Mouse (Mus musculus) adrenal gland, adult 2 months (tissue): ENCODE results near the gene Zfp628. TPM values are rescaled to one million over a fixed set of nuclear protein-coding genes. Genes with fewer than 3 reads are reported as not detected.
A peak's percentile ranks its signal among the peaks of the same experiment; 100 is the strongest.
"Not testable (repeated sequence)": the region's sequence is repeated elsewhere in the genome, so short reads cannot be mapped to it uniquely, and the experiment has no call there.

Source experiments
- DNase-seq: peaks from one replicate; pipeline ENCODE4 v3.0.0; 2021
- long read RNA-seq: library from polyadenylated mRNA; stranded (forward); transcript quantifications from one replicate; pipeline ENCODE4 v2.0.0, GENCODE M21; 2021
- polyA plus RNA-seq: library from polyadenylated mRNA; depleted of rRNA; stranded (reverse); fragments of >200 nt; gene quantifications from 2 replicates; pipeline ENCODE4 v1.2.3, GENCODE M21; 2012; rRNA removed
- total RNA-seq, 2 experiments: library from RNA; stranded (reverse); gene quantifications; 2 replicates each; pipeline ENCODE4 v1.2.3; 2021

The Zfp628 gene
- total RNA-seq (10 to 100 TPM; 15.1 to 19.2 TPM), polyA plus RNA-seq (35.6 and 41.3 TPM in 2 replicates)
- long read RNA-seq, partial matches to known transcripts, result 0 of 4 reads
- long read RNA-seq, other reads (novel, unspliced or antisense), result 4 of 4 reads

DNA sequence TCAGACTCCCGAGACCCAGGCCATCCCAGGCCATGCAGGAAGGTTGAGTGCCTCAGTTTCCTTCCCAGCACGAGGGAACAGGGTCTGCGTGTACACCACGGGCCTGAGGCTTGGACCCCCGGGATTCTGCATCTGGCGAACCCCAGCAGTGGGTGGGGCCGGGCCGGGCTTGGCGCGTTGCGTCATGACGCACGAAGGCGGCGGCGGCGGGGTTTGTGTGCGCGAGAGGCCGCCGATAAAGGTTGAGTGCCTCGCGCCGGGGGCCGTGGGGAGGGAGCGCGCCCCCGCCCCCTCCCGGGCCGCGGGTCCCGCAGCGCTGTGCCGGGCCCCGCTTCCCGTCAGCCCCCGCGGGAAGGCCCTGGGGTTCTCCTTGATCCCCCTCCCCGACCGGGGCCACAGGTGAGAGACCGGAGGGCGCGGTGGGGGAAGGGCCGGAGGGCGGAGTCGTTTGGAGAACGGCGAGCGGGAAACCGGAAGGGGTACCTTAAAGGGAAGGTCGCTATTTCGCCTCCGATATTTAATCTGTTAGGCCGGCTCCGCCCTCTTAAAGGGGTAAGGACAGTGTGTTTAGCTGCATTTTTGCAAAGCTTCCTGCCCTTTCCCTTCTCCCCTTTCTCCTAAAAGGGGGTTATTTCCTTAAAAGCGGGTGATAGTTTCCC is at the start of gene Zfp628:
TSS of gene Zfp628 (plus strand) at position 211 of the 659 bp plus-strand sequence.
- peak; percentile 96 for DNase-seq

DNA sequence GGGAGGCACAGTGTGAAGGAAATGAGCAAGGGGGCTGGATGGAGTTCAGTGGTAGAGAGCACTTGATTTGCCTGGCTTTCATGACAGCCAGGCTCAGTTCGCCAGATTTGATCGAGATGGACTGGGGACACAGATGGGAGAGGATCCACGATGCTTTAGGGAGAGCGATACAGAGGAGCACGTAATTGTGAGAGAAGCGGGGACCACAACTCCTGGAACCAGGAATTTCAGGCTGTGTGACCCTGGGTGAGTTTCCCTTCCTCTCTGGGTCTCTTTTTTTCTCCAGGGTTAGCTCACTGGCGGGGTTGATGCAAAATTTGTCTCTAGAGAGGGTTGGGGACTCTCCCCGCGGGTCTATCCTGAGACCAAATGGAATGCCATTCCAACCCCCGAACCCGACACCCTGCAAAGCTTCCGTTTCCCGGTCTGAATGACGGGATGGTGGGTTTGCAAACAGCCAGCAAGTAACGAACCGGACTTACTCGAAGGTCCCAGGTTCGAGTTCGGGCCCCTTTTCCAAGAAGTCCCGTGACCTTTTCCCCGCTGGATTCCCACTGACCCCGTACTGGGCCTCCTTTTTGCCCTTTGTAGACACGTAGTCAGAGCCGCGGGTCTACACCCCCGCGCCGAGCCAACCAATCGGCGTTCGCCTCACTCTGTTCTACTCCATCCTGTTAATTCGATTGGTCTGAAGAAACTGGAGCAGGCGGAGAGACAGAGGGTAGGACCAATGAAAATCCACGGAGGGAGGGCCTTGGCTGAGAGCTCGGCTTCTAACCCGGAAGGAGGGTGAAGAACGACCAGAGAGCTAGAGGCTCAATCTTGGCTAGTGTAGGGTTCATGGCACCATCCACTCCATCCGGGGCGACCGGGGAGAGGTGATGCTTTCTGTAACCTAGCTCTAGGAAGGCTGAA is 49.2 kb upstream of the Zfp628 start:
- DNase-seq, result peak; percentile 99

DNA sequence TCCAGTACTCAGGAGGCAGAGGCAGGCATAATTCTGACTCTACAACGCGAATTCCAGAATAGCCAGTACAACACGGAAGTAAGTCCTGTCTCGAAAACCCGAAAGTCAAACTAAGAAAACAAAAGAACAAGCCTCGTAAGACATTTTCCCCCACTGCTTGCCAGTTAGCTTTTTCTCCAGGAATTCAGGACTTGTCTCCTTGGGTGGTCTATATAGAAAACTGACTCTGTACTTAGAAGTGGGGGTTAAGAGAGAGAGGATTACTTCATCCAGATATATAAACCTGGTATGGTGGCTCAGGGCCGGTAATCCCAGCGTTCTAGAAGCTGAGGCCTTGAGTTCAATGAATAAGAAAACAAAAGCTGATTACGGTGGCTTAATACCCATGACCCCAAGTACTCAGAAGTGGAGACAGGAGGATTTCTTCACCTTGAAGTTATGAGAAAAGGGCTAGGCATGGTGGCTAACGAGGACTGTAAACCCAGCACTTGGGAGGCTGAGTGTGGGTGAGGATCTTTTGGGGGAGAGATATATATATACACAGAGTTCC is 48.3 kb upstream of the Zfp628 start:
- DNase-seq, result no peak

DNA sequence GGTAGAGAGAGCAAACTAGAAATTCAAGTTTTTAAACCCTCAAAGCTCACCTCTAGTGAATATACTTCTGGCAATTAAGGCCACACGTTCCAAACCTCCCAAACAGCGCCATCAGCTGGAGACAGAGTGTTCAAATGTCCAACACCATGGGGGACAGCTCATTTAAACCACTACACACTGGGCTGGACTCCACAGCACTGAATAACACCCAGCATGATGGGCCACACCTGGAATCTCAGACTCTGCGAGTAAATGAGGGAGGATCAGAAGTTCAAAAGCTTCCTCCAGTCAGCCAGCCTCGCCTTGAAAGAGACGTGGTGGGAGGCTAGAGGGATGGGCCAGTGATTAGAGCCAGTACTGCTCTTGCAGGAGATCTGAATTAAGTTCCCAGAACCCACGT is 44.9 kb upstream of the Zfp628 start, which contains the start of gene Isoc2b:
TSS of gene Isoc2b (minus strand) at position 126 of the 400 bp plus-strand sequence.
- DNase-seq, result no peak

DNA sequence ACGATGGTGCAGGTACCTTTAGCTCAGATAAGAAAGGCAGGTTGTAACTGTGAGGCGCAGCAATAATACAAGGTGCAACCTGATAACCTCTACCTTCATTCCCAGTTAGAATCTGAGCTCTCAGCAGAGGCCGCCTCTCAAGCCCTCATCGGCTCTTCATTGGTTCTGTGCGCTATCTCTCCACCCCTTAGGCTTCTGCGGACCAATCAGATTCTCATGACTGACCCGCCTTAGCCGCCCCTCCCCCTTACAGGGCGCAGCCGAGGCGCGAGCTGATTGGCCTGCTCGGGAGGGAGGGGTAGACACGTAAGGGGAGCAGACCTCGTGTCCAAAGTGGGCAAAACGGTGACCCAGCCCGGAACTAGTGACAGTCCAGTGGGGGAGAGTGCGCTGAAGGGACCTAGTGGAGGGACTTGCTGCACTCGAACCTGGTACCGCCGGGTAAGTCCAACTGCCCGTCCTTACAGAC is 38.2 kb upstream of the Zfp628 start, which contains the start of gene Isoc2a:
TSS of gene Isoc2a (plus strand) at position 401 of the 469 bp plus-strand sequence.
- peak; percentile 95 for DNase-seq

DNA sequence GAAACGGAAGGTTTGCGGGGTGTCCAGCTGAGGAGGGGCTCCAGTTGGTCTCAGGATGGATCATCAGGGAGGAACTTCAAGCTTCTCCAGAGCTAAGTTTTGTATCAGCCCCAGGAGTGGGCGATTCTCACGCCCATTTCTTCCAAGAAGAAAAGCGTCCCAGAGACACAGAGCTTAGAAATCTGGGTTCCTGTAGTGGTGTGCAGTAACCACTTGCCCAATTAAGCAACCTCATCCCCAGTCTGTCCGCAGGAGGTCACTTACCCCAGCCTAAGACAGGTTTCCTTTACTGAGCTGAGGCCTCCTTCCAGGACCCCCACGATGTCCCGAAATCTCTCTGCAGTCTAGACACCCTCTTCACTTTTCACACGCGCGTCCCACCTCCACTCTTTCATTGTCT is 37.8 kb upstream of the Zfp628 start:
- no peak for DNase-seq

DNA sequence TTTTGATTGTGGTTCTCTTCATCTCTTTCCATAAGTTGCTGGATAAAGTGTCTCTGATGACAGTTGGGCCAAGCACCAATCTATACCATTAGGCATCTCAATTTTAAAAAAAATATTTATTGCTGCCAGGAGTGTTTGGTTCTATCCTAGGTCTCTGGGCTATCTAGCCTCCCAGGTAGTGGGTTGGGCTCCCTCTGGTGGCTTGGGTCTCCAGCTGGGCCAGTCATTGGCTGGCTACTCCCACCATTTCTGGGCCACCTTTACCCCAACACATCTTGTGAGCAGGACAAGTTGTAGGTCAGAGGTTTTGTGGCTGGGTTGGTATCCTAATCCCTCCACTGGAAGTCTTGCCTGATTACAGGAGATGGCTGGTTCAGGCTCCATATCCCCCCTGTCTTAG is 36.8 kb upstream of the Zfp628 start:
- DNase-seq, result peak; percentile 26

DNA sequence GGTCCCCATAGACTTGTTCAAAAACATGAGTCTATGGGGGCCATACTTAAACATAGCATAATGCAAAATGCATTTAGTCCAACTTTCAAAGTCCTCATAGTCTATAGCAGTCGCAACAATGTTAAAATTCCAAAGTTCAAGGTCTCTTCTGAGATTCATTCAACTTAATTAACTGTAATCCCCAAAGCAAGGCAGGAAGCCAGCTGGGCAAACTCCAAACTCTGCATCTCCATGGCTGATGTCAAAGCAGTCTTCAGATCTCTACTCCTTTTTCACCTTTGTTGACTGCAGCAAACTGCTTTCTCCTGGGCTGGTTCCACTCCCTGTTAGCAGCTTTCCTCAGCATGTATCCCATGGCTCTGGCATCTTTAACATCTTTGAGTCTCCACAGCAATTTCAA is 36.0 kb upstream of the Zfp628 start:
- not testable (repeated sequence) for DNase-seq

DNA sequence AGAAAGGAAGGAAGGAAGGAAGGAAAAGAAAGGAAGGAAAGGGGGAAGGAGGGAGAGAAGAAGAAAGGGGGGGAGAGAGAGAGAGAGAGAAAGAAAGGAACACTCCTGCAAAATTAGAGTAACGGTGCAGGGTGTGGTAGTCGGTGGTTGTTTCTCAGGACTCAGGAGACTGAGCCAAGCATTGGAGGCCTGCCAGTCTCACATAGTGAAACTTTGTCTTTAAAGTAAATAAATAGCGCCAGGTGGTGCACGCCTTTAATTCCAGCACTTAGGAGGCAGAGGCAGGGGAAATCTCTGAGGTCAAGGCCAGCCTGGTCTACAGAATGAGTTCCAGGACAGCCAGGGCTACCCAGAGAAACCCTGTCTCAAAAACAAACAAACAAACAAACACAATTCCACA is 28.3 kb upstream of the Zfp628 start:
- DNase-seq, result no peak

DNA sequence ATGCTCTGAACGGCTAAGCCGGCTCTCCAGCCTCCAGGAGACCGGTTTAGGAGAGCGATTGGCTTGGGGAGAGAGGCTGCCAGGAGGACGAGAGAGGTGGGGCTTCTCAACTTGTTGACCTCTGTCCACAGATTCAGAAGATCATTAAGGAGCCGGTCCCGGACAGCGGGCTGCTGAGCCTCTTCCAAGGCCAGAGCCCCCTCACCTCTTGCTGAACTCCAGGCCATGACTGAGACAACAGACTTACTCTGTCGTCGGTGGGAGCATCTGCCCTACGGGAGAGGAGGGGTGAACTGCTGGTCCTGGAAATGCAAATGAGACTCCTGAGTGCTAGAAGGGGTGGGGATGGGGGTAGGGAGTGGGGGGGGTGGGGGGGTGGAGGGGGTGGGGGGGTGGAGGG is 19.8 kb upstream of the Zfp628 start:
- DNase-seq, result no peak

DNA sequence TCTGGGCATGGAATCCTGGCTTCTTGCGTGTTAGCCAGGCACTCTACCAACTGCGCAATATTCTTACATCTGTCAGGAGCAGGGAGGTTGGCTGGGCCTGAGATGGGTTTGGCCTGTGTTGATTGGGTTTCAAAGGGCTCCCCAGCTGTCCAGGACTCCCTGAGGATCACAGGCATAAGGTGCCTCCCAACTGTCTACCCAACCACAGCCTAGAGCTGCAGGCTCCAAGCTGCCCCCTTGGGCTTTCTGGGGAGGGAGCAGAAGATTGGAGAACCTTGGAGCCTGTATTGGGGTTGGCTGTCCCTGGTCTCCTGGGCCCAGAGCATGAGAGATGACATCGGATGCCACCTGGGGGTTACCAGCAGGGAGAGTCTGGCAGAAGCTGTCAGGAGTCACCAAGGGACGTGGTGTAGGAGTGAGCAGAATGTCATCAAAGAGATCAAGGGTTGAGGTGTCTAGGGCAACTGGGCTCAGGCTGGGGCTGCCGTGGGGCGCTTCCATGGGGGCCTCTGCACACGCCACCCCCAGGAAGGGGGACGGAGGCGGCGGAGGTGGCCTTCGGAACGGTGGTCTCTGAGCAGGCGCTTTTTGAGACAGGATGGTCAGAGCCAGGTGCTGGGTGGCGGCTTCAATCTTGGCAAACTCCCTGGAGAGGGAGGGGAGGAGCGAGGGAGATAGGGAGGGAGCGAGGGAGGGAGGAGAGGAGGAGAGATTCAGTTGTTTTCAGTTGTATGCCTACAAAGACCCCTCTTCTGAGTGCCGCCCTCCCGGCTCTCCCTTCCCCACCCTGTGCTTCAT is 16.0 kb upstream of the Zfp628 start:
- DNase-seq, result no peak

DNA sequence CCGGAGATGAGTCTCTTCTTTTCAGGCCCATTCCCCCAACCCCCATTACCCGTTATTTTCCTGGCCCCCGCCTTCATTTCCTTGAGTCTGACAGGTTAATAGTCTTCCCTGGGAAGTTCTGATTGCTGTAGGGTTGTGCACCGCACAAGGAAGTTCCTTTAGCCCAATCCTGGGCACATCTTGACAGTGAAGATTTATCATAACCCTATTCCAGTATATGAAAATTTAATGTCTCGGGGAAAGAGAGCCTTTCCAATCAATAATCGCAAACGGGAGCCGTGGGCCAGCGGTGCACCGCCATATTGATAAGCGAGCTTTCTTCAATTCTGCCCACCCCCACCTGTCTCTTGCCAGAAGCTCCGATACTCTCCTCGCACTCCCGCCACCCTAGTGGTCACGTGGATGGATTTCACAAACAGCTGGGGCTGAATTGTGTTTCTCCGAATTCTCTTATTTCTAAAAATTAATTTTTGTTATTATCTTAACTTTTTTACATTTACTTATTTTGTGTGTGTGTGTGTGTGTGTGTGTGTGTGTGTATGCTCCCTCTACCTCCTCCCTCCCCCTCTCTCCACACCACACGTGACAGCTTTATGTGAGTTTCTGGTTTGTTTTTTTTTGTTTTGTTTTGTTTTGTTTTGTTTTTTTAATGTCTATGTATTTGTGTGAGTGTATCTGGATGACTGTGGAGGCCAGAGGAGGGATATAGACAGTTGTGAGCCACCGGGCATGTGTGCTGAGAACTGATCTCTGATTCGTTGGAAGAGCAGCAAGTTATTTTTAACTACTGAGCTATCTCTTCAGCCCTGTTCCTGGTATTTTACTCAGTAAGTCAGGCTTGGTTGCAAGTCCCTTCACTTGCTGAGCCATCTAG is 15.1 kb upstream of the Zfp628 start:
- DNase-seq, result peak; percentile 53

DNA sequence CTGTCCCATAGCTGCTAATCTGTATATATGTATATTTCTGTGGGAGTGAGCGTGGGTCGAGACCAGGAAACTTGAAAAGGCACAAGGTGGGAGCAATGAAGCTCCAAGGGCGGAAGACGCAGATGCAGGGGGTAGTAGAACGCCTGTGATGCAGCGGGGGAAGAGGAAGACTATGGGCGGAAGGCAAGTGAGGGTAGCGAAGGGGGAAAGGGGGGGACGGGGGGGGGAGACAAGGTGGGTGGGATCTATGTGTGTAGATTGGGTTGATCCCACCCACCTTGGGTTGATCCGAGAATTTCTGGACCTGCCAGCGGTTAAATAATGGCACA is 14.5 kb upstream of the Zfp628 start:
- DNase-seq, result no peak

DNA sequence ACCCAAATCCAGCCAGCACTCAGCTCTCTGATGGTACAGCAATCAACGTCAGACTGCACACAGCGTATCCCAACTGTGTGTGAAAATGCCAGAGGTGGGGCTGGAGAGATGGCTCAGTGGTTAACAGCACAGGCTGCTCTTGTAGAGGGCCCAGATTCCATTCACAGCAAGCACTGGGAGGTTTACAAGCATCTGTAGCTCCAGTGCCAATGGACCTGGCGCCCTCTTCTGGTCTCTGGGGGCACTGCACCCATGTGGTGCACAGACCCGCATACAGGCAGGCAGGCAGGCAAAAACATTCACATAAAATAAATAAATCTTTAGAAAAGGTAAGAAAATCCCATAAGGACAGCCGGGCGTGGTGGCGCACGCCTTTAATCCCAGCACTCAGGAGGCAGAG is 13.8 kb upstream of the Zfp628 start:
- no peak for DNase-seq

DNA sequence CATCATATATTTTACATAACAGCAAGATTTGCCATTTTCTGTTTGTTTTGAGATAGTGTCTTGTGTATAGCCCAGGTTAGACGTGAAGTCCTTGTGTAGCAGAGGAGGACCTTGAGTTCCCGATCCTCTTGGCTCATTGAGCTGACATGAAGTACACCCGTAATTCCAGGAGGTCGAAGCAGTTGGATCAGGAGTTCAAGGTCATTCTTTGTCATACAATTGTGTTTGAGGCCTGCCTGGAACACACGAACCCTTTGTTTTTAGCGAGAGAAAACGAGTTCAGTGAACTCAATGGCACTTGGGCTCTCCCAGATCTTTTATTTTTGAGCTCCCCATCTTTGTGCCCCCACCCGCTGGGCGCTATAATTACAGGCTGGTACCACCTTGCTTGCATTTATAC is 12.6 kb upstream of the Zfp628 start:
- DNase-seq, result no peak

DNA sequence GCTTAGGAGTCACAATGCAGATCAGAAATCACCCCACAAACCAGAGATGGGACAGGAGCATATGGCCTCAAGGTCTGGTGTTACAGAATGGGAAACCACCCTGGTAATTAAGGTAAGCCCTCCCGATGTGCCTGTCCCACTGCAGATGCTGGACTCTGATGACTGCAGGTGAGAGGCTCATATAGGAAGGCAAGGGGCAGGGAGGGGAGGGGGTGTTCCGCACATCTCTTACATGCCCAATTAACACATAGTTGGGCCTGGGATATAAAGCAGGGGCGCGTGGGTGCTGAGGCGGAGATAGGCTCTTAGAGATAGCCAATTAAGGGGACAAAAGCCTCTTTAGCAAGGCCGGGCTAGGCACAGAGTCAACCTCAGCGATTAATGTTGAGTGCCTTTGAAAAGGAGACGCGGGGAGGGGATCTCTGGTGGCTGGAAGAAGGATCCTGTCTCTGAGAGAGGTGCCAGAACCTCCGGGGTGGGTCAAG is 8.5 kb upstream of the Zfp628 start, which contains the start of gene Gm36210:
TSS of gene Gm36210 (minus strand) at position 51 of the 485 bp plus-strand sequence.
- no peak for DNase-seq

DNA sequence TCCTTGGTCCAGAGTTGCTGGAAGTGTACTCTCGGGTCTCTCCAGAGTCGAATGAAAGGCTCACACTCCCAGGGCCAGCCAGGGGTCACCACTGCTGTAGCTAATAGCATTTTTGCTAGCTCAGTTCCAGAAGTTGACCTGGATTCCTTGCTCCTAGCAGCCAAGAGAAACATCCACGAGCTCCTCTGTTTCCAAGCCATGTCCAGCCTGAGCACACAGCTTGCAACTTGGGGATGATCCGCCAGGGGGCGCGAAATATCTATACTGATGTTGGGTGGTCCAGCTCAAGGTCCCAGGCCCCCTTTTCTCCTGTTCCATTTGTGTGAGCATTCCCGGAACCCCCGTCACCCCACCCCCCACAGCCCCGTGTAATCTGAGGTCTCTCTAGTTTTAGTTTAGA is 3.5 kb upstream of the Zfp628 start:
- no peak for DNase-seq

DNA sequence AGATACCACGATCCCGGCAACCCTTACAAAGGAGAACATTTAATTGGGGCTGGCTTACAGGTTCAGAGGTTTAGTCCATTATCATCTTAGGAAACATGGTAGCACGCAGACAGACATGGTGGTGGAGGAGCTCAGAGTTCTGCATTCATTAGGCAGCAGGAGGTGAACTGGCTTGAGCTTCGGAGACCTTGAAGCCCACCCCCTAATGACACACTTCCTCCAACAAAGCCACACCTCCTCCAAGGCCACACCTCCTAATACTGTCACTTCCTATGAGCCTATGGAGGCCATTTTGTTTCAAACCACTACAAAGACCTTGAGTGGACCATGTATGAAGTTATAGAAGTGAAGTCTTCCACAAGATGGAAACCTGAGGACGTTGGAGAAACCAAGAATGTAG is 2.8 kb upstream of the Zfp628 start:
- no peak for DNase-seq

DNA sequence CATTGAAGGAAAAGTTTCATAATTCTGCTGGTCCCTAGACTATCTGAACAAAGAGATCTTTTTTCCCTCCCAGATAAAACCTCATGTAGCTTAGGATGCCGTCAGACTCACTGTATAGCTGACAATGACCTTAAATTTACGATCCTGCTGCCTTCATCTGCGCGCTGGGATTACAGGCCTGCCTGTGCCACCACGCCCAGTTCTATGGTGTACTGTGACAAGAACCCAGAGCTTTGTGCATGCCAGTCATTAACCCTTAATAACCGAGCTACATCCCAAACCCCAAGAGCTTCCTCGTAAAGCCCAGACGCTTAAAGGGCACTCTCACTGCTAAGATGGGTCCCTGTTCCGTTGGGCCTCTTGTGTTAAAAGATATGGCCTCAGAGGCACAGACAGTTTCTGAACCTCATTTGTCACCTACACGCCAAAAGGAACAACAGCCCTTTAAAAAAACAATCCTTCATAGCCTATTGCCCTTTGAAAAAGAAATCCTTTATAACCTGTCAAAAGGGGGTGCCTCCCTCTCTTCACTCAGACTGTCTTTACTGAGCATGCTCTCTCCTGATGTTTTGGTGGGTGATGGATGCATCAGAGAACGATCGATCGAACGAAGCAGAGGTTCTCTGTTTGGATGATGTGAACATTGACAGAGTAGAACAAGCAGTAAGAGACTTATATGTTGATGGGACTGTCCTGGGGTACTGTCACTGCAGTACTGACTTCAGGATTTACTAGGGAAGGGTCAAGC is 826 bp downstream of the Zfp628 start:
- no peak for DNase-seq

DNA sequence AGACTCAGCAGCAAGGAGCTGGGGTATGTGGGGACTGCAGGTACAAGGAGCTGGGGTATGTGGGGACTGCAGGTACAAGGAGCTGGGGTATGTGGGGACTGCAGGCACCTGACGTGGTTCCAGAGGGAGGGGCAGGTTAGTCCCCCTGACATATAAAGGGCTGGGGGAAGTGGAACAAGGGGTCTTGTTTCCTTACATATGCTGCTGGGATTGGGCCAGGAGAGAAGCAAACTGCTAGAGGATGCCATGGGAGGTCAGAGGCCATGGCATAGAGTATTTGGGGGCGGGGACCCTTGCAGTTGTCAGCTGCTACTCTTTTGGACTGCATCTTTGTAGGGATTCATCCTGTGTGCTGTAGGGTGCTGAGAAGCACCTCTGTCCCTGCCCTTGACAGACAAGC is 2.5 kb downstream of the Zfp628 start:
- DNase-seq, result no peak
